Mouse (Mus musculus): ENCODE data around the gene Rnf17.

GRCm38 (mm10) chr14:56506743-56507142 lies 104.4 kb downstream of the Rnf17 start:
- TF ChIP-seq E2F4 (IDR thresholded peaks at IDR 0.05; ENCODE audit: insufficient read depth) (no peak), POLR2A (IDR thresholded peaks at IDR 0.05; ENCODE audit: insufficient read length, low read depth) (no peak), USF1 (IDR thresholded peaks at IDR 0.05; ENCODE audit: low read depth) (no peak), MYOD1 (IDR thresholded peaks at IDR 0.05; ENCODE audit: control insufficient read depth in 1 of 3, insufficient read length in 2 of 3, low read depth in 2 of 3) (no peak), MYOG (IDR thresholded peaks at IDR 0.05; ENCODE audit: control insufficient read depth in 1 of 3, insufficient read depth in 1 of 3, insufficient read length in 2 of 3, low read depth in 2 of 3) (no peak), TCF3 (IDR thresholded peaks at IDR 0.05; ENCODE audit: insufficient read length, low read depth) (no peak), MAX (IDR thresholded peaks at IDR 0.05; ENCODE audit: low read depth) (no peak), TCF12 (IDR thresholded peaks at IDR 0.05; ENCODE audit: insufficient read depth, poor library complexity, severe bottlenecking) (no peak), SRF (IDR thresholded peaks at IDR 0.05; ENCODE audit: control insufficient read depth, insufficient read length, low read depth) (no peak), CEBPB (IDR thresholded peaks at IDR 0.05; ENCODE audit: insufficient read depth, poor library complexity, severe bottlenecking) (no peak), POLR2AphosphoS2 (IDR thresholded peaks at IDR 0.05; ENCODE audit: insufficient read length, low read depth) (no peak)
